Mouse (Mus musculus): Measurements from ENCODE around the gene Anks1b. TPM values are rescaled to one million over a fixed set of nuclear protein-coding genes. Genes with fewer than 3 reads are reported as not detected.

Anks1b gene
- polyA plus RNA-seq, 1 experiment from 2014 or later: 0.21 TPM

GRCm38 (mm10) chr10:90576191-90577098, 703.1 kb downstream of the Anks1b start:
- no peaks in the 10 kb centered on the region for H3K36me3 ChIP-seq (ENCODE audit: insufficient read depth, low read length)
- H3K4me1 ChIP-seq (ENCODE audit: insufficient read depth, low read depth, low read length): no peaks in the 10 kb centered on the region
- no peak overlapping the region for H3K27ac ChIP-seq (ENCODE audit: low read length)
- TF ChIP-seq EP300 (IDR thresholded peaks at IDR 0.05) (no peak), CTCF (IDR thresholded peaks at IDR 0.05) (no peak)
- no peak for DNase-seq (ENCODE audit: low spot score)
- ATAC-seq: no peak
- H3K9me3 ChIP-seq (ENCODE audit: low read length): no peaks in the 10 kb centered on the region
- H3K4me2 ChIP-seq (replicated peaks; ENCODE audit: low read depth, low read length): no peak overlapping the region
- no peak overlapping the region for H3K4me3 ChIP-seq (ENCODE audit: low read depth, low read length)
- 27% methylated on average over 29 of the region's 29 CpGs for WGBS
- H3K27me3 ChIP-seq (replicated peaks; ENCODE audit: insufficient read depth, low read length): no peaks in the 10 kb centered on the region
- H3K9ac ChIP-seq (replicated peaks; ENCODE audit: low read depth): no peak overlapping the region

- Histone ChIP-seq H3K9me3 (ENCODE audit: low read length) (no peaks in the 10 kb centered on the region), H3K4me3 (ENCODE audit: low read depth, low read length) (no peak overlapping the region), H3K27me3 (replicated peaks; ENCODE audit: insufficient read depth, low read length) (no peaks in the 10 kb centered on the region), H3K36me3 (ENCODE audit: insufficient read depth, low read length) (no peaks in the 10 kb centered on the region), H3K9ac (replicated peaks; ENCODE audit: low read depth) (no peak overlapping the region), H3K4me1 (ENCODE audit: insufficient read depth, low read depth, low read length) (no peaks in the 10 kb centered on the region), H3K27ac (ENCODE audit: low read length) (no peak overlapping the region), H3K4me2 (replicated peaks; ENCODE audit: low read depth, low read length) (no peak overlapping the region)
- WGBS: 55% methylated on average over 6 of the region's 6 CpGs
- DNase-seq (ENCODE audit: low spot score) (no peak), ATAC-seq (no peak)
- TF ChIP-seq CTCF (IDR thresholded peaks at IDR 0.05) (no peak), EP300 (IDR thresholded peaks at IDR 0.05) (no peak)
Measured at GRCm38 (mm10) chr10:90577099-90577461, 703.8 kb downstream of the Anks1b start.

- ATAC-seq: no peak
- TF ChIP-seq CTCF (IDR thresholded peaks at IDR 0.05): no peak
- no peaks in the 10 kb centered on the region for H3K36me3 ChIP-seq (ENCODE audit: insufficient read depth, low read length)
- no peak for DNase-seq (ENCODE audit: low spot score)
- no peaks in the 10 kb centered on the region for H3K27me3 ChIP-seq (replicated peaks; ENCODE audit: insufficient read depth, low read length)
- no peaks in the 10 kb centered on the region for H3K4me1 ChIP-seq (ENCODE audit: insufficient read depth, low read depth, low read length)
- H3K4me2 ChIP-seq (replicated peaks; ENCODE audit: low read depth, low read length): no peak overlapping the region
- H3K9me3 ChIP-seq (ENCODE audit: low read length): no peaks in the 10 kb centered on the region
- H3K9ac ChIP-seq (replicated peaks; ENCODE audit: low read depth): no peak overlapping the region
- 63% methylated on average over 9 of the region's 9 CpGs for WGBS
- no peak overlapping the region for H3K27ac ChIP-seq (ENCODE audit: low read length)
- H3K4me3 ChIP-seq (ENCODE audit: low read depth, low read length): no peak overlapping the region
Measured at GRCm38 (mm10) chr10:90577777-90578176, 704.5 kb downstream of the Anks1b start.

GRCm38 (mm10) chr10:90579970-90580369, 706.7 kb downstream of the Anks1b start:
- Histone ChIP-seq H3K4me3 (ENCODE audit: low read depth, low read length) (no peak overlapping the region), H3K4me2 (replicated peaks; ENCODE audit: low read depth, low read length) (no peak overlapping the region), H3K9ac (replicated peaks; ENCODE audit: low read depth) (no peak overlapping the region), H3K4me1 (ENCODE audit: insufficient read depth, low read depth, low read length) (no peaks in the 10 kb centered on the region), H3K36me3 (ENCODE audit: insufficient read depth, low read length) (no peaks in the 10 kb centered on the region), H3K27me3 (replicated peaks; ENCODE audit: insufficient read depth, low read length) (no peaks in the 10 kb centered on the region), H3K27ac (ENCODE audit: low read length) (no peak overlapping the region), H3K9me3 (ENCODE audit: low read length) (no peaks in the 10 kb centered on the region)
- no peak for TF ChIP-seq EP300 (IDR thresholded peaks at IDR 0.05)
- TF ChIP-seq CTCF (IDR thresholded peaks at IDR 0.05): no peak
- ATAC-seq (no peak), DNase-seq (ENCODE audit: low spot score) (no peak)
- WGBS: 70% methylated on average over 5 of the region's 5 CpGs

- TF ChIP-seq EP300 (IDR thresholded peaks at IDR 0.05) (no peak), CTCF (IDR thresholded peaks at IDR 0.05) (no peak)
- Histone ChIP-seq H3K9me3 (ENCODE audit: low read length) (no peaks in the 10 kb centered on the region), H3K4me2 (replicated peaks; ENCODE audit: low read depth, low read length) (no peak overlapping the region), H3K9ac (replicated peaks; ENCODE audit: low read depth) (no peak overlapping the region), H3K4me1 (ENCODE audit: insufficient read depth, low read depth, low read length) (no peaks in the 10 kb centered on the region), H3K27ac (ENCODE audit: low read length) (no peak overlapping the region), H3K27me3 (replicated peaks; ENCODE audit: insufficient read depth, low read length) (no peaks in the 10 kb centered on the region), H3K36me3 (ENCODE audit: insufficient read depth, low read length) (no peaks in the 10 kb centered on the region), H3K4me3 (ENCODE audit: low read depth, low read length) (no peak overlapping the region)
- ATAC-seq (no peak), DNase-seq (ENCODE audit: low spot score) (no peak)
- WGBS: 42% methylated on average over 4 of the region's 4 CpGs
Measured at GRCm38 (mm10) chr10:90584052-90584451, 710.7 kb downstream of the Anks1b start.

GRCm38 (mm10) chr10:90596142-90596541, 722.8 kb downstream of the Anks1b start:
- H3K9ac ChIP-seq (replicated peaks; ENCODE audit: low read depth): no peak overlapping the region
- WGBS: 9% methylated on average over 3 of the region's 3 CpGs

More at GRCm38 (mm10) chr10:90596142-90596541, 722.8 kb downstream of the Anks1b start:
- ATAC-seq: no peak
- Histone ChIP-seq H3K36me3 (ENCODE audit: insufficient read depth, low read length) (no peaks in the 10 kb centered on the region), H3K27ac (ENCODE audit: low read length) (no peak overlapping the region), H3K4me2 (replicated peaks; ENCODE audit: low read depth, low read length) (no peak overlapping the region), H3K9me3 (ENCODE audit: low read length) (no peaks in the 10 kb centered on the region), H3K4me3 (ENCODE audit: low read depth, low read length) (no peak overlapping the region), H3K27me3 (replicated peaks; ENCODE audit: insufficient read depth, low read length) (no peaks in the 10 kb centered on the region), H3K4me1 (ENCODE audit: insufficient read depth, low read depth, low read length) (no peaks in the 10 kb centered on the region)
- DNase-seq (ENCODE audit: low spot score): no peak
- no peak for TF ChIP-seq CTCF (IDR thresholded peaks at IDR 0.05)
- TF ChIP-seq EP300 (IDR thresholded peaks at IDR 0.05): no peak

Data from lung, postnatal 0 days (tissue).